Mouse (Mus musculus) macrophage (primary cell): ENCODE data around the gene Rasa3. TPM values are rescaled to one million over a fixed set of nuclear protein-coding genes. Genes with fewer than 3 reads are reported as not detected.

ENCODE experiments used
- H3K27ac ChIP-seq: fragments of 350-480 bp; formaldehyde crosslinking; 2 replicates; pipeline ENCODE4 v1.9.0; 2021
- H3K36me3 ChIP-seq: fragments of 350-480 bp; formaldehyde crosslinking; 2 replicates; pipeline ENCODE4 v1.9.0; 2021; ENCODE audit errors: inconsistent target
- H3K4me3 ChIP-seq: fragments of 350-480 bp; formaldehyde crosslinking; 2 replicates; pipeline ENCODE4 v1.9.0; 2021; ENCODE audit errors: inconsistent target
- H3K79me2 ChIP-seq: fragments of 350-480 bp; formaldehyde crosslinking; 2 replicates; pipeline ENCODE4 v1.9.0; 2021; ENCODE audit errors: inconsistent target
- WGBS: methylation state at CpG from one replicate; pipeline ENCODE4 v1.1.7; 2026; ENCODE audit warnings: inconsistent platforms; ENCODE audit not compliant: missing documents; 5-methylcytosine and 5-hydroxymethylcytosine counted together
- polyA plus RNA-seq: library from polyadenylated mRNA; stranded (reverse); fragments of 250-400 nt; gene quantifications from 3 replicates; pipeline ENCODE4 v1.2.4, GENCODE M21; 2018; ENCODE audit warnings: inconsistent platforms

Rasa3 gene
- polyA plus RNA-seq, 1 experiment from 2014 or later, result 95.1 TPM

DNA sequence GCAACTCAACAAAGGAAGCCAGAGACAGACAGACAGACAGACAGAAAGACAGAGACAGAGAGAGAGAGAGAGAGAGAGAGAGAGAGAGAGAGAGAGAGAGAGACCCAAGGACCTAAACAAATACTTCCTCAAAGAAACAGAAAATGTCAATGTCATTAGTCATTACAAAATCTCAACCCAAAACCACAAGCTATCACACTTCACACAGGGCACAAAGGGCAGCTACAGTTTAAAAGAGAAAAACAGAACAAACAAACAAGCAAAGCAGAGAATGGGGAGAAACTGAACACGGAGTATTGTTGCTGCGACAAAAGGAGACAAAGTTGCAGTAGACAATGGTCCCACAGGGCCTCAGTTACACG lies 28.3 kb downstream of the Rasa3 start:
- peaks cover 95% of the 10 kb centered on the region for H3K79me2 ChIP-seq
- no peaks in the 10 kb centered on the region for H3K36me3 ChIP-seq
- WGBS, result 0% methylated on average over 3 of the region's 3 CpGs
- H3K4me3 ChIP-seq, result no peak overlapping the region
- H3K27ac ChIP-seq, result peak overlapping the region; percentile 97

DNA sequence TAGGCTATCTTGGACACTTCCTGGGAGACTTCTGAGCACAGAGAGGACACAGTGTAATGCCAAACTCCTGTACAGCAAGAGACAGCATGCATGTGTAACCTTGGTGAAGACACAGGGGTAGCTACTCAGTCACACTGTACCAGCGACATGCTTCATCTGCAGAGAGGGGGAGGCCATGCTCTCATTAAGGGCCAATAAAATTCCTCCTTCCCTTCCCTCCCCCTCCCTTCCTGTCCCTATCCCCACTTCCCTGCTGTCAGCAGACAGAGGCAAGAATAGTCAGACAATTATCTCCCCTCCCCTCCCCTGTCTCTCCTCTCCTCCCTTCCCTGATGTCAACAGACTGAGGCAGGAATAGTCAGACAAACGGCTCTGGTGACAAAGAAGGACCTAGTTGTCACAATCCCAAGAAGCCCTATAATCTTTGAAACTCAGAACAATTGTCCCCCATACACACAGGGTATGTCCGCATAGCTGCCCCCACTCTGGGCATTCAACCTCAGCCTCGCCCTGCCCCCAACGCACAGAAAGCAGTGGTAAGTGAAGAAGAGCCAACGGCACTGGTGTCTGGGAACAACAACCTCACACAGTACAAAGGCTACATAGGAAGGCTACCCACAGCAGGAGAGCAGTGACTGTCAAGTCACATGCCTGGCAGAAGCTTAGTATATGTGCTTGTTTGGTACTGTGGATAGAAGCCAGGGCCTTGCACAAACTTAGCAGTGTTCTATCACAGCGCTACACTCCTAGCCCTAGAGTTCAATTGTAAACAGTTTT lies 28.8 kb downstream of the Rasa3 start:
- H3K4me3 ChIP-seq, result no peak overlapping the region
- peak overlapping the region; percentile 97 for H3K27ac ChIP-seq
- peaks cover 95% of the 10 kb centered on the region for H3K79me2 ChIP-seq
- 10% methylated on average over 7 of the region's 7 CpGs for WGBS
- H3K36me3 ChIP-seq, result no peaks in the 10 kb centered on the region

DNA sequence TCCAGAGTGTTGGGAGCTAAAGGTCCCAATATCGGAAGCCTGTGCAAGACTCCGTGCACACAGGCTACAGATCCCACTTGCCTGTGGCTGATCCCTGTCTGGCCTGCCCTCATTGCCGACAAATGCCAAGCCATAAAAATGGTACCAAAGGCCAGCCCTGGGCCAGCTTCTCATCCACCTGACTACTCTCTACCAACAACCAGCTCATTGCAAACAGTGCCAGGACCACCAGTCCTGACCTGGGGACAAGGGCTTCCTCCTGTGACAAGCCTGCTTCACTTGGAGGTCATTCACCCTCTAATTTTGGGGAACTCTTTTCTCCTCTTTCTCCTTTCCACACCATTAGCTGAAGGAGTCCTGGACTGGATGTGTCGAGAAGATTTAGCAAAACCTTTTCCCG lies 29.8 kb downstream of the Rasa3 start:
- Histone ChIP-seq H3K4me3 (no peak overlapping the region), H3K27ac (peak overlapping the region; percentile 97), H3K79me2 (peaks cover 95% of the 10 kb centered on the region), H3K36me3 (no peaks in the 10 kb centered on the region)
- 87% methylated on average over 5 of the region's 5 CpGs for WGBS

DNA sequence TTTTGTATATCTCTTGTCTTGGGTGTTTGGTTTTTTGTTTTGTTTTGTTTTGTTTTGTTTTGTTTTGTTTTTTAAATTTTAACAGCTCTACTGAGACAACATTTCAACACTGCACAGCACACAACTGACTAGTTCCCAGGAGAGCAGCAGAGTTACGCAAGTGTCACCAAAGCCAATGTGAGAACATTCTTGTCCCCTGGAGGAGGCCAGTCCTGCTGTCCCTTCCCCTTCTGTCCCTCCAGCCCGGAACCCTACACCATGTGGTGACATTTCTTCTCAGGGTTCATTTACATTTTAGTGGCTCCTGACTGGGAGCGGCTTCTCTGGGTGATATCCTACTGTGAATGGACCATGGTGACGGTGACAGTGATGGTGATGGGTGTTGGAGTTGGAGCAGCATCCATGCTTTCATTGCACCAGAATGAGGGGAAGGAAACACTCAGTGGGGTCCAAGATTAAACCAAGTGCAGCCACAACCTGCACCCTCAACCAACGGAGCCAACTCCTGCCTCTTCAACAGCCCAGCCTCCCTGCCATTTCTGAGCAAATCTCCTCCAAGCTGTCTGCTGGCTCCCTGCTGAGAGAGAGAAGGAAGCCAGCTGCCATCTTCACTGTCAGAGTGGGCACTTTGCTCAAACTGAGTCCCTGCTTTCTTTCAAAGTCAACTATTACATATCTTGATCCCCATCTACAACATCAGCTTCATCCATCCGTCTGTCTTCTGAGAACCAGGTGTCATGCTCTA lies 32.3 kb downstream of the Rasa3 start:
- WGBS, result 34% methylated on average over 6 of the region's 6 CpGs
- H3K27ac ChIP-seq, result peak overlapping the region; percentile 79
- no peaks in the 10 kb centered on the region for H3K36me3 ChIP-seq
- peaks cover 95% of the 10 kb centered on the region for H3K79me2 ChIP-seq
- H3K4me3 ChIP-seq, result no peak overlapping the region

DNA sequence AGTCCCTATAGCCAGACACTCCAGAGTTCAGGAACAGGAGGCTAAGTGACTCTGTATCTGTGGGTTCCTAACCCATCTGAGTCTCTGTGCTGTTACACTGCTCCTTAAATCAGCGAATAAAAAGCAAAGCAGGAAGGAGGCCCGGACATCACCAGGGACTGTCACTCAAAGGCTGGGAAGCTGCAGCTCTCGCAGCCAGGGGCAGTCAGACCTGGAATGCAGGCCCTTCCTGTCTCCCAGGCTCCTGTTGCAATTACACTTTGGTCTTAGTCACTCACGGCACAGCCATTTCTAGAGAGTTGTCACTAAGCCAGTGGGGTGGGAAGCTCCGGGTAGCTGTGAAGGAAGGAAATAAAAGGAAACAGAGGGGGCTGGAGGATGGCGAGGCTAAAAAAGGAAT lies 33.2 kb downstream of the Rasa3 start:
- no peak overlapping the region for H3K4me3 ChIP-seq
- peak overlapping the region; percentile 79 for H3K27ac ChIP-seq
- 6% methylated on average over 6 of the region's 6 CpGs for WGBS
- peaks cover 98% of the 10 kb centered on the region for H3K79me2 ChIP-seq
- H3K36me3 ChIP-seq, result no peaks in the 10 kb centered on the region

DNA sequence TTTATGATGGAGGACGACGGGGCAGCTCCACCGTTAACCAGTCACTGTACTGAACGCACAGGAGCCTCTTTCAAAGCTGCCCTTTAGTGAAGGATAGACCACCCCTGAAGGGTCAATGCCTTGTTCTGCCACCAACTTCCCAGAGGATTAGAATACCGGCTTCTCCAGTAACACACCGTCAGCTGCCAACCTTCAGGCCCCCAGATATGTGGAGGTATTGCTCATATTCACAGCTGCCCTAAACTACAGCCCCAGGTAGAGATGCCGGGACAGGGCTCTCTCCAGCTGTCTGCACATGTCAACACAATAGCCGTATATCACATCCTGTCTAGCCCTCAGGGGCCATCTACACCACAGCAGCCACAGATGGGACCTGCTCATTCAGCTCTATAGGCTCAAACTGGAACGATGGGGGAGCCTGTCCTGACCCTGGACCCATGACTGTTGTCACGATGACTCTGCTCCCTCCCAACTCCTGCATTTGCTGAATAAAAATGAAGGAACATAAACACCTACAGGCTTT lies 34.7 kb downstream of the Rasa3 start:
- H3K36me3 ChIP-seq, result no peaks in the 10 kb centered on the region
- H3K79me2 ChIP-seq, result peaks cover 99% of the 10 kb centered on the region
- H3K27ac ChIP-seq, result no peak overlapping the region
- WGBS, result 89% methylated on average over 9 of the region's 10 CpGs
- no peak overlapping the region for H3K4me3 ChIP-seq

DNA sequence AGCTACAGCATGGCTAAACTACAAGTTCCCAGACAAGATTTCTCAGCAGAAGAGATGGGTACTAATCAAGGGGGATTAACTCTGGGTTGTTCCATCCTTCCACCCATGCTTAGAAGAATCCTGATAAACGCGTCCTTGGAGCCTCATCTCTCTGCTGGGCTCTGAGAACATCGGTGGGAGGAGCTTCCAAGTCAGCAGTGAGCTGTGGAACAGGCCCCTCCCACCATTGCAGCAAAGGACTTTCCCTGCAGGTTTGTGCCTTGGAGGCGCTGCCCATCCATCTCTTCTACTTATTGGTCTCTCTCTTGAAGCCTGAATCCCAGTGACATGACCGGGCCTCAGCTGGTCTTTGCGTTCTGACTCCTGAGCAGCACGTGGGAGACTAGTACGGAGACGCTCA lies 36.2 kb downstream of the Rasa3 start:
- Histone ChIP-seq H3K4me3 (no peak overlapping the region), H3K79me2 (peaks cover 99% of the 10 kb centered on the region), H3K36me3 (no peaks in the 10 kb centered on the region), H3K27ac (0 out of 2 replicates have a peak overlapping the region, but pooled peaks have one; percentile 7)
- 89% methylated on average over 9 of the region's 9 CpGs for WGBS

DNA sequence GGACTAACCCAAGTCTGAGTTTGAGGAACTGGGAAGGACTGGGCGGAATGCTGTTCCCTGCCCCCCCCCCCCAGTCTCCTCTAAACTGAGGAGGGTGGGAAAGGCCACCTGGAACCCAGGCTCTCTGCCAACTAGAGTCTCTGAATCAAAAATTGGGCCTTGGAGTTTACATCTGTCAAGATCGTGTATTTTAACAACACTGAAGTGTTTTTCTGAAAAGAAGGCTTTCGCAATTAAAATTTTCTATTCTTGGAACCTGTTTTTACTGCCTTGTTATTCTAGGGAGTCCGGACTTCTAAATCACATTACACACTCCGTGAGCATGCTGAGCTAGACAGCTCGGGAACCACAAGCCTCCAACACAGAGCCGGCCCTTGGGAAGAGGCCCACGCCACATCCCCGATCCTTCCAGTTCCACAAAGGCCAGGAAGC lies 36.9 kb downstream of the Rasa3 start:
- Histone ChIP-seq H3K27ac (0 out of 2 replicates have a peak overlapping the region, but pooled peaks have one; percentile 7), H3K4me3 (no peak overlapping the region), H3K79me2 (peaks cover 99% of the 10 kb centered on the region), H3K36me3 (no peaks in the 10 kb centered on the region)
- WGBS, result 71% methylated on average over 8 of the region's 9 CpGs

DNA sequence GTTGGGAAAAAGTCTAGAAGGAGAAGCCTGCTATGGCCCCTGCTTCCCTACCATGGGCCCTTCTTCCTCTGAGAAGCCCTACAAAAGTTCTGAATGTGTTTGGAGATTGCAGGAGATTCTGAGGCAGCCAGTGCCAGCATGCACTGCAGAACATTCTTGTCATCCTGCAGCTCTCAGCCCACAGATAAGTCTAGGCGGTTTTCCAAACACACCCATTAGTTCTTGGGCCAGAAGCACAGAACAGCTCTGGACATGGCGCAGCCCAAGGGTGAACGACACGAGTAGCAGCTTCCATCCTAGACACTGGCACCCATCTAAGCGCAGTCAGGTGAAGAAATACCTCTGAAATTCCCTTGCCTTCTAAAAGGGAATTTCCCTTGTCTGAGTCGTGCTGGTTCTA lies 44.3 kb downstream of the Rasa3 start:
- WGBS, result 98% methylated on average over 6 of the region's 6 CpGs
- H3K27ac ChIP-seq, result no peak overlapping the region
- H3K79me2 ChIP-seq, result peaks cover 99% of the 10 kb centered on the region
- H3K36me3 ChIP-seq, result peaks cover 20% of the 10 kb centered on the region
- H3K4me3 ChIP-seq, result no peak overlapping the region

DNA sequence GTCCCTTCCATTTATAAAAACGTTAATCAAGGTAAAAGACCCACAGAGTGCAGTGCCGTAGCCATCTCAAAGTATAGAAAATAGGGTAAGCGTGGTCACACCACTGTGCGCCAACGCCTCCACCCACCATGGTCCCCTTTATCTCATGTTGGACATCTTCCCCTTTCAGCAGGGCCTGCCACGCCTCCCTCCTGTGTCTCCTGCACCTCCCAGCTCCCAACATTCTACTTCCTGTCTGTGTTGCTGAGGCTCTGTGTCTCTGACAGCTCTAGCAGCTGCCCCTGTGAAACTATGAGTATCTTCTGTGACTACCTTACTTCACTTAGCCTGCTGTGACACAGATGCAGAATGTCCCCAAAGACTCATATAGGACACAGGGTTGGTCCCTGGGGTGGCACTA lies 45.1 kb downstream of the Rasa3 start:
- Histone ChIP-seq H3K79me2 (peaks cover 98% of the 10 kb centered on the region), H3K27ac (no peak overlapping the region), H3K4me3 (no peak overlapping the region), H3K36me3 (peaks cover 20% of the 10 kb centered on the region)
- 66% methylated on average over 6 of the region's 6 CpGs for WGBS

DNA sequence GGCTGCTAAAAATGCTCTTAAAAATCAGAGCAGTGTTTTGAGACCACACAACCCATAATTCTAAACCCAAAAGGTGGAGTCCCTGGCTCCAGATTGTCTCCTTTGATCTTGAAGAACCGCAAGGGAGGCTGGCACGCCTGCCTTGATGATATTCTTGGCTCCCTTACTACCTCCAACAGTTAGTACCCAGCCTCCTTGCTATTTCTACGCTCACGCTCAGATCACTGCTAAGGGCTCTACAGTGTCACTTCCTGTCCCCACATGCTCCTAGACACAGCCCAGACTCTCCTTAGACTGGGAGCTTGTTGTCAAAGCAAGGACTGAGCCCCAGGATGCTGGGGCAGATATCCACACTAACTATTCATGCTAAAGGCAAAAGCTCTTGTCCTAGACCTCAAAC lies 46.6 kb downstream of the Rasa3 start:
- Histone ChIP-seq H3K36me3 (peaks cover 28% of the 10 kb centered on the region), H3K27ac (no peak overlapping the region), H3K4me3 (no peak overlapping the region), H3K79me2 (peaks cover 98% of the 10 kb centered on the region)
- 100% methylated on average over 4 of the region's 4 CpGs for WGBS

DNA sequence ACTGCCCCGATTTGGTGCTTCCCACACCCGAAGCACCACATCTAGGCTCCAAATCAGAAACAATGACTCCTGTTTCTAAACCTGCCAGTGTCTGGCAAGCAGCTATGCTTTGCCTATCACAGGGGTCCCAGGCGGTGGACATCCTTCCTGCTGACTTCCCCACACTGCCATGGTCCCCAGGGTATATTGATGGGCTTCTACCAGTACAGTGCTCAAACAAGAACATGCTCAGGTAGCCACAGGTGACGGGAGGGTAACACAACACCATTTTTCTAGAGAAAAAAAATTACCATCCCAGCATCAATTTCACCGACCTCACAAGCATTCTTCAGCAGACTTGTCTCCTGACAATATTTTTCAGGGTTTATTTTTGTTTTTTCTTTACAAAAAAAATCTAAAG lies 47.2 kb downstream of the Rasa3 start:
- no peak overlapping the region for H3K27ac ChIP-seq
- peaks cover 28% of the 10 kb centered on the region for H3K36me3 ChIP-seq
- WGBS, result 98% methylated on average over 5 of the region's 5 CpGs

DNA sequence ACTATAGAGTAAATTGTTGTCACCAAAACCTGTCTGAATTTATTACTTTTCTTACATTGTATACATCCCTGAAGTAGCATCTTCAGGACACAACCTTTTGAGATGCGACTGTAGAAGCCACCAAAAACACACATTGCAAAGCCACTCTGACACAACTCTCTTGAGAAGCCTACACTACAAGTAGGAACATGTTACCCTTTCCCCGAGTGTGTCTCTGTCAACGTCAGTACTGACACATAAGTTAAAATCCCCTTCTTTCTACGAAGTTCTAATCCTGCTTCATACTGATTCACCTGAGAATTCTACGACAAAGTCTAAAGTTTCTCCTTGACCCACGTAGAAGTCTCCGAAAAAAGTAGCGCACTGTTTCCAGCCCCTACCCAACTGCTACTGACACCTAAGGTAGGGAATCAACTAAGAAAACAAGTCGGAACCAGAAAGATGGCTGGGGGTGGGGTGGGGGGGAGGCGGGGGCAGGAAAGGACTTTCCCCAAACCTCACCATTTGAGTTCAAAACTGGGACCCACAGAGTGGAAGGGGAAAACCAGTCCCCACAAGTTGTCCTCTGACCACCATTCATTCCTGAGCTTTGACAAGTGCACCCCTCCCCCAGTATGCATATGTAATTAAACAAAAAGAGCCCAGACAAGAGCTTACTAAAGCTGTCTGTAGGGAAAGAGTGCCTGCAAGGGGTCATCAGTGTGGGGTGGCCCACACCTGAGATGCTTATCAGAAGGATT lies 47.9 kb downstream of the Rasa3 start:
- Histone ChIP-seq H3K36me3 (peaks cover 28% of the 10 kb centered on the region), H3K4me3 (no peak overlapping the region), H3K79me2 (peaks cover 98% of the 10 kb centered on the region), H3K27ac (no peak overlapping the region)
- WGBS, result 96% methylated on average over 10 of the region's 10 CpGs

More for the DNA sequence above, 47.2 kb downstream of the Rasa3 start:
- Histone ChIP-seq H3K79me2 (peaks cover 98% of the 10 kb centered on the region), H3K4me3 (no peak overlapping the region)

DNA sequence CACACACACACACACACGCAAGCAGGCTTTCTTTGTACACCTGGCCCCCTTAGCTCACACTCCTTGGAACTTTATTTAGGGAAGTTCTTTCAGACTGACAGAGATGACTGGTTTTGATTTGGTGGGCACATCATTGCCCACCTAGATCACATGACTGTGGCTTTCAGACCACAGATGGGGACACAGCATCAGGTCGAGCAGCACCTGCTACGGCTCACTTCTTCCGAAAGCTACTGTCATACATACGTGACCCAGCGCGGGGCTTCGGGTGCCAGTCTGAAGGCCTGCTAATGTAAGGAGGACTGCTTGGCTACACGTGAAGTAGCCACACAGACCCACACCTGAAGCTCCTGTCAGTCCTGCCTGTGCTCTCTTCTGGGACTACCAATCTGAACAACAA lies 49.3 kb downstream of the Rasa3 start:
- no peak overlapping the region for H3K4me3 ChIP-seq
- peaks cover 28% of the 10 kb centered on the region for H3K36me3 ChIP-seq
- peaks cover 98% of the 10 kb centered on the region for H3K79me2 ChIP-seq
- WGBS, result 80% methylated on average over 8 of the region's 9 CpGs
- no peak overlapping the region for H3K27ac ChIP-seq
